Mouse (Mus musculus) spleen, adult 2 months (tissue): ENCODE measurements at regions not wholly inside any gene's neighbourhood (a gene's known extent, or its start where the extent isn't known, plus 50 kb on each side); places are given as distances from the start of the nearest gene placed in this dataset.

Source experiments
- CTCF ChIP-seq: fragments of 200-500 bp; IDR thresholded peaks from 2 replicates; pipeline ENCODE4 v1.5.1; 2011; ENCODE audit warnings: mild to moderate bottlenecking, inconsistent platforms; ENCODE audit not compliant: insufficient read depth, insufficient read length, insufficient replicate concordance; ENCODE audit errors: extremely low read depth
- POLR2A ChIP-seq: fragments of 200-500 bp; IDR thresholded peaks from 2 replicates; pipeline ENCODE4 v1.6.1; 2011; ENCODE audit warnings: low read depth, low read length, inconsistent platforms

- TF ChIP-seq CTCF (no peak), POLR2A (no peak)
Measured at GRCm38 (mm10) chr8:26831790-26832189, 145.3 kb upstream of the Zfp703 start.
